Comparison of ENCODE assay signal across 15 mouse cellular contexts in the genomic region with DNA sequence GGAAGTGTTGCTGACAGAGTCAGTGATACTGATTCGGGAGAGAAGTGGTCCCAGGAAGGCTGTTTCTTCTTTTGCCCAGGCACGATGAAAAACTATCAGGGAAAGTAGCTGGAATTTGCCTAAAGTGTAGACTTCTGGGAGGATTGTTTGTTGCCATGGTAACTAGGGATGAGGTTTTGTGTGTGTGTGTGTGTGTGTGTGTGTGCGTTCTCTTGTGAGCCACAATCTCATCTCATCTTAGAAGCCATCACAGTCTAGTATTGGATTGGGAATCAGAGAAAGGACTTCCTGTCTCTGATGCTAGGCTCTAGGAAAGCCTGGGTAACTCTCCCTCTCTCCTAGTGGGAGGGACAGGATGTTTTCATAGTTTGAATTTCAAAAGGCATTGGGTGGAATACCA.
DNase-seq lines count a peak whose midpoint lies in the region; ATAC-seq and TF ChIP-seq lines count a peak whose summit lies in the region.
"Had no signal": no experiment of that assay in that cellular context is flagged by ENCODE, and none has a peak within 500 bp of the region (broad histone marks: within the 10 kb centered on the region; RNA-seq: fewer than 3 reads in every experiment).

No protein-coding gene starts in this region.

- no peak for ATAC-seq in heart, postnatal 0 days (ENCODE audit: insufficient read depth, low read depth)
- ATAC-seq in midbrain, embryonic 15.5 days (replicated peaks): 0 out of 2 replicates have a peak, but pooled peaks have one; percentile 27
- ATAC-seq in midbrain, embryonic 11.5 days (ENCODE audit: low FRiP score): no peak
- ATAC-seq in neural tube, embryonic 14.5 days (ENCODE audit: low read depth): peak; percentile 51; the same call in 1 of the 2 replicates
- no peak for ATAC-seq in CD4-positive, CD25-positive, alpha-beta regulatory T cell, adult 4 months

- no peak overlapping the region for H3K9ac ChIP-seq in heart, postnatal 0 days (replicated peaks; ENCODE audit: low read depth, low read length)
- no peak overlapping the region for H3K9ac ChIP-seq in midbrain, embryonic 15.5 days
- no peak overlapping the region for H3K9ac ChIP-seq in midbrain, embryonic 11.5 days (ENCODE audit: low read length)
- H3K9ac ChIP-seq in neural tube, embryonic 14.5 days (replicated peaks; ENCODE audit: low read depth, low read length): no peak overlapping the region
- H3K9ac ChIP-seq: lung, embryonic 15.5 days; neural tube, embryonic 12.5 days had no signal

- WGBS in heart, postnatal 0 days: 55% methylated on average over 3 of the region's 3 CpGs
- 49% methylated on average over 3 of the region's 3 CpGs for WGBS in midbrain, embryonic 15.5 days
- 67% methylated on average over 3 of the region's 3 CpGs for WGBS in midbrain, embryonic 11.5 days
- 54% methylated on average over 3 of the region's 3 CpGs for WGBS in neural tube, embryonic 14.5 days

- no peaks in the 10 kb centered on the region for H3K9me3 ChIP-seq in heart, postnatal 0 days (replicated peaks; ENCODE audit: control insufficient read depth, low read length)
- H3K9me3 ChIP-seq in midbrain, embryonic 15.5 days: no peaks in the 10 kb centered on the region
- no peaks in the 10 kb centered on the region for H3K9me3 ChIP-seq in midbrain, embryonic 11.5 days (ENCODE audit: control insufficient read depth, low read length)
- H3K9me3 ChIP-seq in neural tube, embryonic 14.5 days (ENCODE audit: control insufficient read depth, low read length): no peaks in the 10 kb centered on the region
- H3K9me3 ChIP-seq: lung, embryonic 15.5 days; neural tube, embryonic 12.5 days had no signal

- H3K4me2 ChIP-seq in heart, postnatal 0 days (ENCODE audit: low read depth, low read length): no peak overlapping the region
- no peak overlapping the region for H3K4me2 ChIP-seq in midbrain, embryonic 15.5 days
- H3K4me2 ChIP-seq in midbrain, embryonic 11.5 days: no peak overlapping the region
- H3K4me2 ChIP-seq in neural tube, embryonic 14.5 days (ENCODE audit: low read depth, low read length): no peak overlapping the region
- H3K4me2 ChIP-seq: heart, embryonic 11.5 days; lung, embryonic 15.5 days; neural tube, embryonic 12.5 days had no signal

- H3K4me3 ChIP-seq in heart, postnatal 0 days (ENCODE audit: low read depth, low read length): no peak overlapping the region
- H3K4me3 ChIP-seq in midbrain, embryonic 15.5 days: no peak overlapping the region
- H3K4me3 ChIP-seq in midbrain, embryonic 11.5 days (ENCODE audit: low read depth, low read length): no peak overlapping the region
- H3K4me3 ChIP-seq in neural tube, embryonic 14.5 days (ENCODE audit: low read depth, low read length): no peak overlapping the region
- H3K4me3 ChIP-seq: left cerebral cortex, adult 2 months; lung, embryonic 15.5 days; neural tube, embryonic 12.5 days had no signal

- H3K4me1 ChIP-seq in heart, postnatal 0 days (ENCODE audit: control insufficient read depth, insufficient read depth): no peaks in the 10 kb centered on the region
- H3K4me1 ChIP-seq in midbrain, embryonic 15.5 days: no peaks in the 10 kb centered on the region
- no peaks in the 10 kb centered on the region for H3K4me1 ChIP-seq in midbrain, embryonic 11.5 days (ENCODE audit: control insufficient read depth, insufficient read depth, low read length)
- no peaks in the 10 kb centered on the region for H3K4me1 ChIP-seq in neural tube, embryonic 14.5 days (ENCODE audit: control insufficient read depth, insufficient read depth, low read length)
- H3K4me1 ChIP-seq: lung, embryonic 15.5 days; neural tube, embryonic 12.5 days had no signal

- peak; percentile 6 for DNase-seq in heart, postnatal 0 days (ENCODE audit: low spot score)
- DNase-seq in heart, postnatal 36 days: no peak
- no peak for DNase-seq in midbrain, embryonic 11.5 days (ENCODE audit: low spot score, missing footprints)
- peak; percentile 21 for DNase-seq in ZHBTc4 (ENCODE audit: low read depth, low spot score)
- DNase-seq: cerebellum, adult 9-10 months; gastrocnemius, postnatal 36 days; kidney, adult 2 months; thymus, adult 18-20 months had no signal

- no peaks in the 10 kb centered on the region for H3K27me3 ChIP-seq in heart, postnatal 0 days (ENCODE audit: control insufficient read depth, insufficient read depth, low read length)
- no peaks in the 10 kb centered on the region for H3K27me3 ChIP-seq in midbrain, embryonic 15.5 days (replicated peaks)
- H3K27me3 ChIP-seq in midbrain, embryonic 11.5 days (ENCODE audit: control insufficient read depth, insufficient read depth, low read length): no peaks in the 10 kb centered on the region
- no peaks in the 10 kb centered on the region for H3K27me3 ChIP-seq in neural tube, embryonic 14.5 days (ENCODE audit: control insufficient read depth, insufficient read depth, low read length)
- H3K27me3 ChIP-seq: lung, embryonic 15.5 days; neural tube, embryonic 12.5 days had no signal

- no peaks in the 10 kb centered on the region for H3K36me3 ChIP-seq in heart, postnatal 0 days (replicated peaks; ENCODE audit: control insufficient read depth, insufficient read depth, low read length)
- H3K36me3 ChIP-seq in midbrain, embryonic 15.5 days (replicated peaks): no peaks in the 10 kb centered on the region
- no peaks in the 10 kb centered on the region for H3K36me3 ChIP-seq in midbrain, embryonic 11.5 days (ENCODE audit: control insufficient read depth, insufficient read depth, low read length)
- H3K36me3 ChIP-seq in neural tube, embryonic 14.5 days (ENCODE audit: control insufficient read depth, insufficient read depth, low read length): no peaks in the 10 kb centered on the region
- H3K36me3 ChIP-seq: lung, embryonic 15.5 days; neural tube, embryonic 12.5 days had no signal

- TF ChIP-seq CTCF in heart, postnatal 0 days (IDR thresholded peaks at IDR 0.05; ENCODE audit: low read depth): no peak

- TF ChIP-seq EP300 in heart, postnatal 0 days (IDR thresholded peaks at IDR 0.05; ENCODE audit: low read depth): no peak

- intact Hi-C loops in heart, postnatal 36 days (cut with DNase I): no loop called here

- H3K27ac ChIP-seq in heart, postnatal 0 days (ENCODE audit: low read depth): no peak overlapping the region
- no peak overlapping the region for H3K27ac ChIP-seq in midbrain, embryonic 15.5 days
- no peak overlapping the region for H3K27ac ChIP-seq in midbrain, embryonic 11.5 days (ENCODE audit: low read depth, low read length)
- no peak overlapping the region for H3K27ac ChIP-seq in neural tube, embryonic 14.5 days (ENCODE audit: low read depth, low read length)
- H3K27ac ChIP-seq: left cerebral cortex, adult 2 months; lung, embryonic 15.5 days; neural tube, embryonic 12.5 days had no signal

Comparison
In these comparisons a context has a peak if more than half of its experiments do, and no peak if none do; other contexts are left out.
1. ATAC-seq: peak in midbrain, embryonic 15.5 days (single experiment) and neural tube, embryonic 14.5 days (single experiment); none in heart, postnatal 0 days (single experiment), midbrain, embryonic 11.5 days (single experiment) and CD4-positive, CD25-positive, alpha-beta regulatory T cell, adult 4 months (single experiment).
2. DNase-seq: peak in heart, postnatal 0 days (single experiment) and ZHBTc4 (single experiment); none in heart, postnatal 36 days (0 of 2) and midbrain, embryonic 11.5 days (single experiment).